Mouse (Mus musculus): Measurements from ENCODE around the gene Prss35.
A peak's percentile ranks its signal among the peaks of the same experiment; 100 is the strongest.

Prss35 gene

DNA sequence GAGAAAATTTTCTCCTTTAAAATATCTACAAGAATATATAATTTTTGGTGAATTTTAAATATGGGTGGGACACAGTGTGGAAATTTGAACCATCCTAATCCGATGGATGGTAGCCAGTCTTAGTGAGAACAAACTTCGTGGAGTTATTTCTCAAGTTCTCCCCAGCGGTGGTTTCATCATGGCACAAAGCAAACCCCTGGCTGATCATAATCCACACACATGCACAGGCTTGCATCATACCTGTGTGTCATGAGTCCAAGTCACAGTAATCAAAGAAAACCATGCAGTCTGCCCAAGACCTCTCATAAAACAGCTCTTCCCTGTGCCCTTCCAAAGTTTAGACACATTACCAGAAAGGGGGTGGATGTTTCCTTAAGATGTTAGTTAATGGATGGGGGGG lies 13.6 kb upstream of the Prss35 start:
- no peak for DNase-seq (ENCODE audit: low read depth, low spot score)

GRCm38 (mm10) chr9:86734357-86734756 lies 9.1 kb upstream of the Prss35 start:
- DNase-seq (ENCODE audit: low read depth, low spot score) = no peak

DNA sequence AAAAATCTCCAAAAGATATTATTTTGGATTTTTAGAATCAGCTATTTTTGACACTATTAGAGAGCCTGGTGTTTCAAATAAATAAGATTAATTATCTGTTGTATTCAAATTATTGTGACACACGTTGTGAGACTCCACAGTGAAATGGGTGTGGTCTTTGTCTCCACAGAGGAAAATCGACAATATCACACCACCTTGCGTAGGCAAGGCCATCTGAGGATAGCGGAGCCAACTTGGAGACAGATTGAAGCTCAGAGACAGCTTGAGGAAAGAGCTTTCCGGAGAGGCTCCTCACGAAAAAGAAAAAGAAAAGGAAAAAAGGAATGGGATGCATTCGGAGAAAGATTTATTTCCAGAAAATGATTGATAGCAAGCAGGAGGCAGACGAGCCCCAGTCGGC lies 8.7 kb upstream of the Prss35 start:
- no peak for DNase-seq (ENCODE audit: low read depth, low spot score)

DNA sequence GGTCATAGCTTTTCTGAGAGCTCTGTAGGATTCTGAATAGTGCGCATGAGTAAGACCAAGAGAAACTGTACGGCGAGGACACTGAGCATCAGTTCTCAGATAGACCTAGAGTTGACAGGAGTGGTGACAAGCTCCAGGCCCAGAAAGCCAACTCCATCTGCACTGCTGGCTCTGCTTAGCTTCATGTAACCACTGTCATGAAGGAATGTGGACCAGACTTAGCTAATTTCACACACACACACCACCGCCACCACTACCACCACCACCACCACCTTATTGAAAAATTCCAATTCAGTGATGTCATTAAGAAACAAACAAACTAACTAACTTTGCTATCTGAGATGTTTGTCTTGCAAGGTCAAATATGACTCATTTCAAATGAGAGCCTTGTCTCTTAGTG lies 6.5 kb upstream of the Prss35 start:
- no peak for DNase-seq (ENCODE audit: low read depth, low spot score)

DNA sequence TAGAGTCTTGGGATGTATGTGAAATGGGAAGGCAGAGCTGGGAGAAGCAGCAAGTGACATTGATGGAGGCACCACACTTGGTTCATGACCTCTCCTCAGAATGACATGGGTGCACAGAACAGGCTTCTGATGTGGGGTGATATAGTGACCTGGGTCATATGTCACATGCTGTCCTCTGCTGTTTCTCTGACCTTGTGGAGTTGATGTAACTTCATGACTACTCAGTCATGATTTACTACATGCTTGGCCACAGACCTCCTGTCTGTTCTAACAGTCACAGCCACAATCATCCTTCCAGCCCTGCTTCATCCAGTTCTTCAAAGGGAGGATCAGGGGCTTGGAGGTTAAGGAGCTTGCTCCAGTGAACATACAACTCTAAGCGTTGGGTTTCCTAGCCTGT lies 5.4 kb upstream of the Prss35 start:
- DNase-seq (ENCODE audit: low read depth, low spot score) = no peak

GRCm38 (mm10) chr9:86738801-86739200 lies 4.6 kb upstream of the Prss35 start:
- no peak for DNase-seq (ENCODE audit: low read depth, low spot score)

GRCm38 (mm10) chr9:86739971-86740370 lies 3.5 kb upstream of the Prss35 start:
- peak; percentile 92 for DNase-seq (ENCODE audit: low read depth, low spot score)

DNA sequence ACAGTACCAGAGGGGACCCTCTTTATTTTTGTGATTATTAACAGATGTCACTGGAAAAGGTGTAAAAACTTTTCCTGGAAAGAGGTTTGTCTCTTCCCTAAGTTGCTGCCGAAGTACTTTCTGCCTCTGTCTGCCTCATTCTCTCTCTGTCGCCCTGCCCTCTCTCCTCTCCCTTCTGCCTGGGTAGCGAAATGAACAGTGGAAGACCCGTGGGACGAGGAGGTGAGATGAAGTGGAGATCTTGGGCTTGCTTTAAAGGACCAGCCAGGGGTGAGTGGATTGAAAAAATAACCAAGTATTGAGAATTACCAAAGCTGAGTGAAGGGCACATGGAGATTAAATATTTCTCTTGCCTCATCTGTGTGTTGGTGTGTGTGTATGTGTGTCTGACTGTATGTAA lies 592 bp downstream of the Prss35 start:
- no peak for DNase-seq (ENCODE audit: low read depth, low spot score)

GRCm38 (mm10) chr9:86745926-86746581 lies 2.6 kb downstream of the Prss35 start:
- DNase-seq (ENCODE audit: low read depth, low spot score) = peak; percentile 84

DNA sequence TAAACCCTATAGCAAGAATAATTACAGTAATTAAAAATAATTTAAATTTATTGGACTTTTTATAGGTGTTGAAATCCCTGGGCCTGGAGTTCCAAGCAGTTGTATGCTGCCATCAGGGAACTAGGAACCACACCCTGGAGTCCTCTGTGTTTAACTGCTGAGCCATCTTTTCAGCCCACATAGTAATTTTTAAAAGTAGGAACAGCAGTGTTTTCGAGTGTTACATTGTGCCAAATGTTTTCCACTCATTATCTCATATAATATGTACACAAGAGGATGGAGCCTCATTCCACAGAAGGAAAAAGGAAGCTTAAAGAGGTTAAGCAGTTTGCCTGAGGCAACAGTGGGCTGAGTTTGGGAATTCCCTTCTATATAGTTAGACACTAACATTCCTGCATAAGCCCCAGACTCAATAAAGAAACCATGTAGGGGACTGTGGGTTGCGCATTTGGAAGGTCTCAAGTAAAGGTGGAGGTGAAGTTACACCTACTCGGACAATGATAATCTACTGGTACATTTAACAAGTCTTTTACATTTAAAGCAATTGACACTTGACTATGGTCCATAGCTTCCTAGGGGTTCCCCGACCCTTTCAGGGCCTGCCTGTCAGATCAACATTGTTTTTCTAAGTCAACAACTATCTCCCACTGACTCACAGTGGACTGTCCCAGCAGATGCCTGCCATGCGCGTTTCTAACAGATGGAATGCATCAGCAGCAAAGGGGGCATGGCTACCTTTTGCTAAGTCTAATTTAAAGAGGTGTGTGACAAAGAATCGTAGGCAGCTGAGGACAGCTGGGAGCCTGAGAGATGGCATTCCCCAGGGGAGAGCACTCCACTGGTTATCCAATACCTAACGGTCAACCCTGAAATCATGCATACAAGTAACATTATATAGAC lies 19.3 kb downstream of the Prss35 start:
- DNase-seq (ENCODE audit: low read depth, low spot score) = peak; percentile 25

GRCm38 (mm10) chr9:86764002-86764401 lies 20.6 kb downstream of the Prss35 start:
- no peak for DNase-seq (ENCODE audit: low read depth, low spot score)

DNA sequence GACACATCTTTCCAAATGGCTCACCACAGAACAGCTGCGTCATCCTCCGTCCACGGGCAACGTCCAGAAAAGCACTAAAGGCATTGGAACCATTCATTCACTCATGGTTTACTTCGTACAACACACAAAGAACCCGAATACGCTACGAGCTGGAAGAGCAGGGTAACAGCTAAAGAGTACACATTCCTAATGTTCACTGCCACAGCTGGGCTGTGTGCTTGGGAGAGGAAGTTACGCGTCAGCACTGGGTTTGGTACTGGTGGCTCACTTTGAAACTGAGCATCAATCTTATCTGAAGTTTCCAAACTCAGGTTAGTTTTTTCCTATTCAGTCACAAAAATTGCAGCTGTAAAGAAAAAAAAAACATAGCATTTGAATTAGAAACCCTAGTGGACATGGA lies 23.5 kb downstream of the Prss35 start:
- no peak for DNase-seq (ENCODE audit: low read depth, low spot score)

GRCm38 (mm10) chr9:86772897-86773296 lies 29.4 kb downstream of the Prss35 start:
- DNase-seq (ENCODE audit: low read depth, low spot score) = no peak

GRCm38 (mm10) chr9:86773996-86774395 lies 30.5 kb downstream of the Prss35 start:
- no peak for DNase-seq (ENCODE audit: low read depth, low spot score)

DNA sequence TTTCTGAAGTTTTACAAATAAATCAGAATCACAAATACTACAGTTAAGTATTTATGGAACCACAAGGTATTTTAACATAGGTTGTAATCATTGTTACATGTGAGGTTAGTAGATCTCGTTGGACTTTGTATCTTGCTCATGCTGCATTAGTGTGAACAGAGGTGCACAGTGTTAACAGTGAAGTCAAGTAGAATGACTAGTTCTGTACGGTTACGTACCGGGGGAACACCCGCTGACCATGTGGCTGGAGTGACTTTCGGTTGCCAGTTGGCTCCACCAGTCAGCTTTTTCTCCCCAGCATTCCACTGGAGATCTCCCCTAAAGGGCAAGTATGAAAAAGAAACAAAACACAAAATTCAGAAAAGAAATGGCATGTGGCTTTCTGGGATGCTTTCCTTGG lies 31.9 kb downstream of the Prss35 start:
- DNase-seq (ENCODE audit: low read depth, low spot score) = no peak

DNA sequence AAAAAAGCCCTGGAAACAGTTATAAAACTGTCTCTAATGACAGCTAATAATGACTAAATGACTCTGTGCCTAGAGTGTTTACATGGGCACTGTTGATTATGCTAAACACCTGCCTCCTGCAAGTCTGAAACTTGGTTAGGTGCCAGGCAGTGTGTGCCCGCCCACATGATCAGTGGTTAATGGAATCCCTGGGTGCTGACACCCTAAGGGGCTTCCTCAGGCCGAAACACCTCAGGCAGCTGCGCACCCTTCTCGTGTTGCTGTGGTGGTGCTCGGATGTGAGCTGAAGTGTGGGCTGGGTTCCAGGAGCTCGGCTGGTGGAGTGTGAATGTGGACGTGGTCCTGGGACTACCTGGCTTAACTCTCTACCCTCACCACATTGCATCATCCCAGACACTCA lies 33.9 kb downstream of the Prss35 start:
- no peak for DNase-seq (ENCODE audit: low read depth, low spot score)

DNA sequence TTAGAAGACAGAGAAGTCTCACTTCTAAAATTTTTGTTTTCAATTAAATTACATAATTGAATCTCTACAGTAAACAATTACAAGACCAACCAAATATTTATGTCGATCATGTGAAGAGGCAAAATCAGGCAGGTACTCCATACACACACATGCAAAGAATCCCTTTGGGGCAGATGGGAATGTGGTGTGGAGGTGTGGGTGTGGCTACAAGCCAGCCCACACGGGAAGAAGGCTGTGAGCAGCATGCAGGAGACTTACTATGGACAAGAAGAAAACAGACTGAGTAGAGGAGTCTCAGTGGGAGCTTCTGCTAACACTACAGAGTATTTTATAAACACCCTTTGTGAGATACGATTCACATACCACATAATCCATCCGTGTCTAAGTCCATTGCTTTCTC lies 34.8 kb downstream of the Prss35 start:
- DNase-seq (ENCODE audit: low read depth, low spot score) = no peak

DNA sequence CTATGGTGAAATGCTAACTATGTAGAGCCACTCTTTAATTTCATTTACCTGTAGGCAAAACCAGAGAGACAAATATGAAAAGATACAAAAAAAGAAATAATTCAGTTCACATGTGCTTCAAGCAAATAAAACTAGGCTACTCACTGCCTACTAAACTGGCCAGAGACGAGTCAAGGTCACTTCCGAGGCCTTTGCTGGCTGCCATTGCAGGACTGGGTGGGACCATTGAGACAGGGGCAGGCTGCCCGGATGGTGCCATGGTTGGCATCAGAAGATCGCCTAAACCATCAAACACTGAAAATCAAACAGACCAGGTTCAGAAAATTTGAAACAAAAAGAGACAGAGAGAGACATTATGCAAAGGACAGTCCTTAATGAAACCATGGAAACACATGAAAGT lies 38.0 kb downstream of the Prss35 start:
- no peak for DNase-seq (ENCODE audit: low read depth, low spot score)

DNA sequence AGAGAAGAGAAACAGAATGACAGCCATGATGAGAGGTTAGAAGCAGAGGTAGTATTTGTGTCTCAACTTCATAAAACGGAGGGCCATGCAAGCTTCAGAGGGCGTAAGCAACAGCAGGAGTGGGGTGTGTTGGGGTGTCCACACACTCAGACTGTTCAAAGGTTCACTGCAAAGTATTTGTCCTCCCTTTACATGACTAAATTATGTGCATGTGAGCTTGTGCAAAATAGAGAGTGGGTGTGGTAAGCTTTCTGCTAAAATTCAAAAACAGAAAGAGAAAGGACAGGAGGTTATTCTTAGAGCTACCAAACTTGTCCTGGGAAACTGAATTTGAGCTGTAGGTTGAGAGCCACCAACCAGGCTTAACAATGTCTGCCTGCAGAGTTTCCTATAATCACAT lies 39.4 kb downstream of the Prss35 start:
- DNase-seq (ENCODE audit: low read depth, low spot score) = peak; percentile 14

DNA sequence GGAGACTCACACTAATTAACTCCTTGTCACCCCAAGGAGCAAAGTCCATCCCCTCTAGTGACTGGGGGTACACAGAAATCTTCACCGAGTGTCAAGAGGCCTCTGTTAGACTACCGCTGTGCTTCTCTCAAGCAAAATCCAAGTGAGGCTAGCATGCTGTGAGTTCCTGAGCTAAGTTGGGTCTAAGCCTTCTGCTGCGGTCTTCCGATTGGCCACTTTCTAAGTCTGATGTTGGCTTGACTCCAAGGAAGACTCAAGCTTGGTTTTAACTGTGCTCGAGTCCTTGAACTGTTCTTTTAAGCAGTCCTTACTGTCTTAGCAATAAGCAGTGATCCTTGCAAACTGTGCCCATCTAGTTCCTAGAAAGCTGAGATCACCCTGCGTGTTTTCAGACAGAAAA lies 45.7 kb downstream of the Prss35 start:
- DNase-seq (ENCODE audit: low read depth, low spot score) = no peak

DNA sequence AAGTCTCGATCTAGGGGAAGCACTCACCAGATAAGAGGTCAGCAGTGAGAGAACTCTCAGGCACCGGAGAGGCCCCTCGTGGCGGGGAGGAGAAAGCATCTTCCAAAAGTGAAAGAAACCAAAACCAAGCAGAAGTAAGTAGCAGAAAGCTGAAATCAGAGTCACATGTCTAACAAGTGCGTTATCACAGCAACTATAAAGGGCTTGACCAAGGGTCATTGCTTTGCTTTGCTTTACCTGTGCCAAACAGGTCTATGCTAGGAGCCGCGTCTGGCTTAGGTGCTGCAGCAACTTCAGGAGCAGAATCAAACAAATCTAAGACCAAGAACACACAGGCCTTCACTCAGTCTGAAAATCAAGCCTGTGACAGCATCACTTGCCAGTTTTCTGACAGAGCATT lies 48.5 kb downstream of the Prss35 start:
- peak; percentile 16 for DNase-seq (ENCODE audit: low read depth, low spot score)

GRCm38 (mm10) chr9:86795236-86795635 lies 51.8 kb downstream of the Prss35 start:
- DNase-seq (ENCODE audit: low read depth, low spot score) = no peak

DNA sequence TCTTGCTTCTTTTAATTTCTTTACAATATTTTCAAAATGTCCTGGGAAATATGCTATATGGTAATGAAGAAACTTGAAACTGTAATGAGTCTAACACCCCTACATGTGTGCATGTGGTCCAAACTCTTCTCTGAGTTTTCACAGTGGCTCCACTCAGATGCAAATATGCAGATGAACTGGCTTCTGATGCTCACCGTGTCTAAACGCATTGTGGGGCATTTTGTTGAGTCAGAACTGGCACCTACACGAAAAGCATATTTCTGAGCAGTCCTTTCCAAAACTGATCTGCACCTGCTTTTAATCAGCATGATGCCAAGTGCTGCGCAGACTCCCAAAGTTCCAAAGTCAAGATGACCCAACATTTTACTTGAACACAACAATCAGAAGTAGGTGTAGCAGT lies 54.1 kb downstream of the Prss35 start:
- DNase-seq (ENCODE audit: low read depth, low spot score) = no peak

All from R1 (cell line).